Mouse (Mus musculus) stomach, postnatal 0 days (tissue): ENCODE measurements at regions not wholly inside any gene's neighbourhood (a gene's known extent, or its start where the extent isn't known, plus 50 kb on each side); places are given as distances from the start of the nearest gene placed in this dataset.

ENCODE experiments used
- CTCF ChIP-seq: IDR thresholded peaks from 2 replicates; pipeline ENCODE4 v1.5.1; 2016; ENCODE audit warnings: antibody characterized with exemption, low read depth, mild to moderate bottlenecking, moderate library complexity
- EP300 ChIP-seq: optimal IDR thresholded peaks from 2 replicates; pipeline ENCODE3; 2016; ENCODE audit warnings: antibody characterized with exemption

DNA sequence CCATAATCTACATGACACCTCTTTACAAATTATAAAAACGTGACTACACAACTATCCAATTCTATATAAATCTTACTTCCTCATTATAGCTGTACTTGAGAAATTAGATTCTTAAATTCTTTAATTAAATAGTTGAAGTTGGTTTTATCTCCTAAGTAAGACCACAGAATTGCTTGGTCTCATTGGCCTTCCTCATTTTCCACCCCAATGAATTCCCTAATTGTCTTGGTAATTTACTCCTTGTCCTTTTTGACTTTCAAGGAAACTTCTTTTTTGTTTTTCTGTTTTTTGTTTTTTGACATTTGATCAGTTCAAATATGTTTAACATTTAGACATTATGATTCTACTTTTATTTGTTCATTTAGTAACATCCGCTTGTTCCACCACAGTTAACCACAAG is 1591.7 kb upstream of the Pcdh20 start:
- no peak for TF ChIP-seq CTCF
- no peak for TF ChIP-seq EP300
